8 mouse cellular contexts compared by ENCODE assay signal in the genomic region with DNA sequence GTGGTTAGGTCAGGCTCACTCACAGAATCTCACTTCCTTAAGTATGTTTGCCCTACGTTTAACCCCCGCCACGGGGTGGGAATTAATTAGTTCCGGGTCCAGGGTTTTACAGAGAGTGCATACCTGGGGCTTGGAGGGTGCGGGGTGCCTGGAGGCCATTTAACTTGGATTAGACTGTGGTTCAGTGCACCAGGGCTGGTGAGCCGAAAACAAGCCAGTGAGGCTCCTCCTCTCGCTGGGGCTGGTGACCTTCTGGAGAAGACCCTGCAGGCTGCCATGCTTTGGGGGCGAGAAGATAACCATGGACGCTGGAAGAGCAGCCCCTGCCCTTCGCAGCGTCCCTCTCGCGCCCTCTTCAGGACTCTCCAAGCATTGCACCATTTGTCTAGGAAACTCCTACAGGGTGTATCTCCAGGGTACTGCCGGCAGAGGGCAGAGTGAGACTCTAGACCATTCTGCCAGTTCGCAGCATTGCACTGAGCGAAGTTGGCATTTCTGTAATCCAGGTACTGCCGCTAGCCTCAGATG. TPM values are rescaled to one million over a fixed set of nuclear protein-coding genes. Genes with fewer than 3 reads are reported as not detected.
DNase-seq lines count a peak whose midpoint lies in the region; ATAC-seq lines count a peak whose summit lies in the region.

No protein-coding gene starts in this region.

- no peak overlapping the region for H3K4me2 ChIP-seq in forebrain, embryonic 15.5 days (replicated peaks)
- H3K4me2 ChIP-seq in neural tube, embryonic 12.5 days (replicated peaks), result no peak overlapping the region

- intact Hi-C loops in left cerebral cortex, postnatal 4 days (cut with DNase I), result loop anchor here (10.0 kb wide), 1 partner anchor 161 kb away; the partner anchor contains the start of gene Gpr139

- no peaks in the 10 kb centered on the region for H3K9me3 ChIP-seq in forebrain, embryonic 15.5 days
- H3K9me3 ChIP-seq in neural tube, embryonic 12.5 days, result no peaks in the 10 kb centered on the region

- no peaks in the 10 kb centered on the region for H3K27me3 ChIP-seq in forebrain, embryonic 15.5 days
- no peaks in the 10 kb centered on the region for H3K27me3 ChIP-seq in neural tube, embryonic 12.5 days (replicated peaks)

- DNase-seq in urinary bladder, postnatal 36 days (ENCODE audit: low spot score in 2 of 2), result peak; percentile 6 to 26
- no peak for DNase-seq in urinary bladder, postnatal 10 days (ENCODE audit: low spot score)
- DNase-seq in c-Kit-positive CD71-positive TER-119-positive erythroid progenitor cells, embryonic 14.5 days (ENCODE audit: low spot score), result peak; percentile 43
- DNase-seq in kidney, adult 9 months, result peak; percentile 80
- DNase-seq in left cerebral cortex, postnatal 4 days, result peak; percentile 75
- peak; percentile 17 for DNase-seq in yolk sac, embryonic 10.5 days (ENCODE audit: low spot score)

- WGBS in forebrain, embryonic 15.5 days, result 22% methylated on average over 17 of the region's 17 CpGs
- WGBS in neural tube, embryonic 12.5 days, result 30% methylated on average over 17 of the region's 17 CpGs

- ATAC-seq in forebrain, embryonic 15.5 days (replicated peaks), result peak; percentile 23; the same call in 1 of the 2 replicates
- peak; percentile 31; the same call in 1 of the 2 replicates for ATAC-seq in neural tube, embryonic 12.5 days (ENCODE audit: low FRiP score, low read depth)

- H3K27ac ChIP-seq in forebrain, embryonic 15.5 days (replicated peaks), result no peak overlapping the region
- H3K27ac ChIP-seq in neural tube, embryonic 12.5 days, result no peak overlapping the region

- H3K4me3 ChIP-seq in forebrain, embryonic 15.5 days, result no peak overlapping the region
- H3K4me3 ChIP-seq in neural tube, embryonic 12.5 days, result no peak overlapping the region

- H3K36me3 ChIP-seq in forebrain, embryonic 15.5 days, result no peaks in the 10 kb centered on the region
- H3K36me3 ChIP-seq in neural tube, embryonic 12.5 days, result no peaks in the 10 kb centered on the region

- no peak overlapping the region for H3K9ac ChIP-seq in forebrain, embryonic 15.5 days (replicated peaks)
- no peak overlapping the region for H3K9ac ChIP-seq in neural tube, embryonic 12.5 days

- H3K4me1 ChIP-seq in forebrain, embryonic 15.5 days, result no peaks in the 10 kb centered on the region
- no peaks in the 10 kb centered on the region for H3K4me1 ChIP-seq in neural tube, embryonic 12.5 days

RNA-seq across cellular contexts. Expression of gene Gprc5b, which starts 28.4 kb away (rescaled TPM):
- polyA plus RNA-seq in forebrain, embryonic 15.5 days (2015; fragmentation: Nextera tagmentation; extraction: Ambion mirVana), result 6.5 and 7.3 TPM in 2 replicates
- total RNA-seq in left cerebral cortex, postnatal 4 days (2021), result 10 to 100 TPM; 17.9 to 20.2 TPM
- polyA plus RNA-seq in neural tube, embryonic 12.5 days (2016; fragmentation: Nextera tagmentation; extraction: Ambion mirVana), result 10.3 and 14.4 TPM in 2 replicates
